Mouse (Mus musculus): ENCODE results near the gene Srd5a2.

The Srd5a2 gene

GRCm38 (mm10) chr17:73995907-73996645 is 51.6 kb downstream of the Srd5a2 start:
- in situ Hi-C loops (cut with MboI; ENCODE audit: low pct_unique_long_range_greater_than_20kb in 1 of 2, low sequenced_read_pairs in 2 of 2, unreplicated experiment in 1 of 2): no loop called here

GRCm38 (mm10) chr17:73991264-73991663 is 56.5 kb downstream of the Srd5a2 start:
- in situ Hi-C loops (cut with MboI; ENCODE audit: low pct_unique_long_range_greater_than_20kb in 1 of 2, low sequenced_read_pairs in 2 of 2, unreplicated experiment in 1 of 2): no loop called here

- in situ Hi-C loops (cut with MboI; ENCODE audit: low pct_unique_long_range_greater_than_20kb in 1 of 2, low sequenced_read_pairs in 2 of 2, unreplicated experiment in 1 of 2): no loop called here
Observed at GRCm38 (mm10) chr17:73986571-73986970, 61.1 kb downstream of the Srd5a2 start.

GRCm38 (mm10) chr17:73985936-73986335 is 61.8 kb downstream of the Srd5a2 start:
- in situ Hi-C loops (cut with MboI; ENCODE audit: low pct_unique_long_range_greater_than_20kb in 1 of 2, low sequenced_read_pairs in 2 of 2, unreplicated experiment in 1 of 2): no loop called here

- in situ Hi-C loops (cut with MboI; ENCODE audit: low pct_unique_long_range_greater_than_20kb in 1 of 2, low sequenced_read_pairs in 2 of 2, unreplicated experiment in 1 of 2): no loop called here
Observed at GRCm38 (mm10) chr17:73984508-73984907, 63.2 kb downstream of the Srd5a2 start.

GRCm38 (mm10) chr17:73982871-73983270 is 64.8 kb downstream of the Srd5a2 start:
- in situ Hi-C loops (cut with MboI; ENCODE audit: low pct_unique_long_range_greater_than_20kb in 1 of 2, low sequenced_read_pairs in 2 of 2, unreplicated experiment in 1 of 2): no loop called here

GRCm38 (mm10) chr17:73976066-73976465 is 71.7 kb downstream of the Srd5a2 start:
- in situ Hi-C loops (cut with MboI; ENCODE audit: low pct_unique_long_range_greater_than_20kb in 1 of 2, low sequenced_read_pairs in 2 of 2, unreplicated experiment in 1 of 2): no loop called here

GRCm38 (mm10) chr17:73972648-73973047 is 75.1 kb downstream of the Srd5a2 start:
- in situ Hi-C loops (cut with MboI; ENCODE audit: low pct_unique_long_range_greater_than_20kb in 1 of 2, low sequenced_read_pairs in 2 of 2, unreplicated experiment in 1 of 2): no loop called here

- in situ Hi-C loops (cut with MboI; ENCODE audit: low pct_unique_long_range_greater_than_20kb in 1 of 2, low sequenced_read_pairs in 2 of 2, unreplicated experiment in 1 of 2): no loop called here
Observed at GRCm38 (mm10) chr17:73971291-73971690, 76.4 kb downstream of the Srd5a2 start.

GRCm38 (mm10) chr17:73970361-73971027 is 77.2 kb downstream of the Srd5a2 start:
- in situ Hi-C loops (cut with MboI; ENCODE audit: low pct_unique_long_range_greater_than_20kb in 1 of 2, low sequenced_read_pairs in 2 of 2, unreplicated experiment in 1 of 2): no loop called here

Measured in mouse embryonic stem cell (cell line).